Mouse (Mus musculus) liver, adult 2 months (tissue): ENCODE results near the gene Magt1.

Experiments
- CTCF ChIP-seq: fragments of 200-500 bp; IDR thresholded peaks from 2 replicates; pipeline ENCODE4 v1.5.1; 2011; ENCODE audit warnings: low read depth, low read length, control low read depth
- POLR2A ChIP-seq: fragments of 200-500 bp; IDR thresholded peaks from 2 replicates; pipeline ENCODE4 v1.6.1; 2011; ENCODE audit warnings: low read length, control low read depth; ENCODE audit not compliant: insufficient read depth; ENCODE audit errors: extremely low read depth

GRCm38 (mm10) chrX:106030176-106030575 is 18.5 kb upstream of the Magt1 start:
- TF ChIP-seq POLR2A (no peak), CTCF (no peak)
